Mouse (Mus musculus) erythroblast, embryonic 14.5 days (primary cell): Measurements from ENCODE around the gene Hypm.

Source experiments
- GATA1 ChIP-seq: IDR thresholded peaks from 2 replicates; pipeline ENCODE4 v1.6.1; 2012; ENCODE audit warnings: low read length, inconsistent platforms, mixed read lengths
- TAL1 ChIP-seq: IDR thresholded peaks from 3 replicates; pipeline ENCODE4 v1.6.1; 2012; ENCODE audit warnings: low read length, inconsistent platforms, mixed read lengths

GRCm38 (mm10) chrX:9846628-9847027 is at the start of gene Hypm:
- TF ChIP-seq GATA1 (no peak), TAL1 (no peak)
